Mouse (Mus musculus) spleen, postnatal 36 days (tissue): ENCODE results near the gene Atp5f1.
"Not testable (repeated sequence)": the region's sequence is repeated elsewhere in the genome, so short reads cannot be mapped to it uniquely, and the experiment has no call there.

Experiments used
- DNase-seq, 2 experiments: peaks; one replicate each; pipeline ENCODE4 v3.0.0; 2022; ENCODE audit warnings: low spot score in 2 of 2, mixed read lengths in 1 of 2

Atp5f1 gene

DNA sequence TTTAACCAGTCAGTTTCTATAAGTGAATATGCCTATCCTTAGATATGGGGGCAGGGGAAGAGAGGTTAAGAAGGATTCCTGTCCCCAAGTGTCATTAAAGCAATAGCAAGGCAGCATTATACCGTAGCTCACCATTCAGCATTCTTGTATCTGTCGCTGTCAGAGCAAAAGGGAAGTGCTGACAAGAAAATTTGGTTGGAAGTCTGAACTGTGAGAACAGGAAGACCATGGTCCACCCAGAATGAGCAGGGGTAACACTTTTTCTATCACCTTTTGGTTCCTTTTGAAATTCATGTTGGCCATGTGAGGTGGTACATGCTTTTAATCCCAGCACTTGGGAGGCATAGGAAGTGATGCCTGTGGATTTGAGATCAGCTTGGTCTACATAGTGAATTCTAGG lies 28.8 kb downstream of the Atp5f1 start:
- DNase-seq: no peak

DNA sequence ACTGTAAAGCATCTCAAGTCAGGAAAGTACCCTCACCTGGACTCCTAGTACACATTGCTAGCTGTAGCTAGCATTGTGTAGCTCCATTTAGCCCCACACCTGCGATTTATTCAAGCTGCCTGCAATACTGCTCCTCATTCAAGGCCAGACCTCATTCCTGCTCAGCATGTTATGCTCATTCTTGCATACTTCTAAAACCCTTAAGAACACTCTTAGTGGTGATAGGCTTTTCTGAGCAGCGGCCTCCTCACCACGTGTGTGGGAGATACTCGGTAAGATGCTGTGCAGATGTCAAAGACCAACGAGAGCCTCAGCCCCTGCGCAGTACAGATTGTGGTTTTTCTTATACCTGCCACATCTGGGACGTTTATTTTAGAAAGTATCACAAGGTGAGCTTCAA lies 30.1 kb downstream of the Atp5f1 start:
- DNase-seq: no peak

DNA sequence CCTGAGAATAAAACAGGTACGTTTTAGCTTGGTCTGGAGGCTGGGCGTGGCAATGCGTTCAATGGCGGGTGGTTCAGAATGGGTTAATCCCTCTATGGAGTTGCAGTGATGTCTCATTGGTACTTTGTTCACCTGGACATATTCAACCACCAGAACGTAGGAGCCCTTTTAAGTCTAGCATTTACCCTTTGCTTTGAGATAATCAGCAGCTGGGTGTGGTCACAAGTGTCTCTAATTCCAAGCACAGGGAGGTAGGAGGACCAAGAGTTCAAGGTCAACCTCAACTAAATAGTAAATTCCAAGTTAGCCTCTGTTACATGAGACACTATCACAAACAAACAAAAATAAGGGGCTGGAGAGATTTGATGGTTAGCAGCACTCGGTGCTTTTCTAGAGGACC lies 31.1 kb downstream of the Atp5f1 start:
- DNase-seq: no peak

DNA sequence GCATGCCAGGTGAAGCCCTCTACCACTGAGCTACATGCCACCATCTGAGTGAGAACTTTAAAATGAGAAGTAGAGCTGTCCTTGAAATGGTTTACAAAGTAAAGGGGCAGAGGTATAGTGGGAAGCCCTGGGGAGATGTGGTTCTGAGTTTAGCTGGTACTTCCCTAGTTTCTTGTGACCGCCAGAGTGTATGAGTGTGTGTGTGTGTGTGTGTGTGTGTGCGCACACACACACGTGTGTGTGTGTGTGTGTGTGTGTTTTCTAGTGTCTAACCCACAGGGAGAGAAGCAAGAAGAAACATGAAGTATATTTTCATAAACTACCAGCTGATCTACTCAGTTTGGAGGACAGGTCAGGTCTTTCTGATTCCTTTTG lies 31.7 kb downstream of the Atp5f1 start:
- DNase-seq: peak; percentile 30 to 41

DNA sequence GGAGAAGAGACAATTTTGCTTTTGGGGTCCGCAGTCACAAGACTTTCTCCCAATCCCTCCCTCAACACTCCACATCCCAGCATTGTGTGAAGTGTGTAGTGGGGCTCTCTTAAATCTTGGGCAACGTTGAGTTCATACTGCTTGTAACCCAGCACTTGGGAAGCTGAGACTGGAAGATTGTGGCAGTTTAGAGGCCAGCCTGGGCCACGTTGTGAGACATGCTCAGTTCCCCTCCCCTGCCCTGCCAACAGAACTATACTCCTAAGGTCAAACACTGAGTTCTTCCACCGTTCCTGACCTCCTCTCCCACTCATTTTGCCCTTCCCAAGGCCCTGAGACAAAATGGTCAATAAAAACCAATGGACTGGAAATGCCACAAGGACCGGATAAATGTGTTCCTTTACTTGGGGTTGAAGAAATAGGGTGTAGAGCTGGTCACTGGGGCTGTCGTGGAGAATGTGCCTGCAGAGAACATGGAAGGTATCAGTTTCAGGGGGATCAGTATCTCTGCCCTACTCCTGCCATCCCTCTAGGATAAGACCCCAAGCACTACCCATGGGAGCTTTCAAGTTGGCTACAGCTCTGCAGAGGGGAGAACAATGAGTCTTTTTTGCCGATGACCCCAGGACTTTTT lies 32.2 kb downstream of the Atp5f1 start:
- no peak for DNase-seq

DNA sequence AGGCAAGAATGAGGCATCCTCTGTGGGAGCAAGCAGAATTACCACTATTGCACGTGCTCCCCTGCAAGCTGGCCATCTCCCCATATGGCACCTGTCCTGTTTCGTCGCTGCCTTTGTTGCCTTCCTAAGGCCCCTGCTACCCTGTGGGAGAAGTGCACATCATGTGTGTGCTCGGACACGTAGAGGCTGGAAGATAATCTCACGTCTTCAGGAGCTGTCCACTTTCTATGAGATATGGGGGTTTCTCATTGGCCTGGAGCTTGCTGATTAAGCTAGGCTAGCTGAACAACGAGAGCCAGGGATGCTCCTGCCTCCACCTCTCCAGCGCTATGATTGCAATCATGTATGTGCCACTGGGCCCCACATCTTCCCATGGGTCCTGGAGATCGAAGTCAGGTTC lies 35.3 kb downstream of the Atp5f1 start:
- DNase-seq: no peak

DNA sequence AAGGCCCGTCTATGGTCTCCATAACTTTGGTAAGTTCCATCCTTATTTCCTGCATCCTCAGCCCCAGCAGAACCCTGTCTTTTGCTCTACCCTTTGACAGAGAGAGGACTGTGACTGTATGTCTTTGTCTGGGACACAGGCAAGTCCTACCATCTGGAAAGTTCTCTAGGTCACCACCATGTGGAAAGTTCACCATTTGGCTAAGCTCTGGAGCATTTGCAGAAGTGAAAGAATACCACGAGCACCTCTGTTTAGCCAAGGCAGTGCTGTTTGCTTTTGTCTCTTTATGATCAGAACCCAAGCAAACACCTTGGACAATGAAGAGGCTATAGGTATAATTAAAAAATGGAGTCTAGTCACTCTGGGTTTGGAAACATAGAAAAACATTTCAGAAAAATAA lies 37.9 kb downstream of the Atp5f1 start:
- DNase-seq: peak in 1 of 2 experiments; percentile 50

DNA sequence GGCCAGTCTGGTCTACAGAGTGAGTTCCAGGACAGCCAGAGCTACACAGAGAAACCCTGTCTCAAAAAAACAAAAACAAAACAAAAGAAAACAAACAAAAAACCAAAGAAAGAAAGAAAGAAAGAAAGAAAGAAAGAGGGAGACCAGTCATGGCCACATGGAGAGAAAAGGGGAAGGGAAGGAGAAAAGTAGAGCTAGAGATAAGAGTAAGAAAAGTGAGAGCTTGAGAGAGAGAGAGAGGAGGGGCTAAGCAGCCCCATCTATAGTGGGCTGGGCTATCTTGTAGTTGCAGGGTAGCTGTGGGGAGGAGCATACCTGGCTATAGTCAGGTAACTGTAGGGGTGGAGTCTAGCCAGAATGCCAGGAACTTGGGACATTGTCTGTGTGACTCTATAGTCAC lies 39.2 kb downstream of the Atp5f1 start:
- not testable (repeated sequence) for DNase-seq

DNA sequence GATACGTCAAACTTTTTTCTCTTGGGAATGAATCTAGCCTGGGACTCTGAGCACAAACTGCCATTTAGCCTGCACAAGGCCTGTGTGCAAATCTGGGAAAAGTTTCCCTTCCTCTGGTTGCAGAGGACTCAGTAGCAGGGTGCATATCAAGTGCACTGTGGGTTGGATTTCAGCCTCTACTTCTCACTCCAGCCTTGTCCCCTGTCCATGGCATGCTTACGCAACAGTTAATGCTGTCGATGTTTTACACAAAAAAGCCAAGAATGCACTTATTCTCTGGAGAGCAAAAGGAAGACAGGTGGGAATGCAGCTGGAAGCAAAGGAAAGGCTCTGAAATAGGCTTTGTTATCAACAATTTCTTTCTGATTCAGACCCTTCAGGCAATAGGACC lies 41.5 kb downstream of the Atp5f1 start:
- DNase-seq: no peak

DNA sequence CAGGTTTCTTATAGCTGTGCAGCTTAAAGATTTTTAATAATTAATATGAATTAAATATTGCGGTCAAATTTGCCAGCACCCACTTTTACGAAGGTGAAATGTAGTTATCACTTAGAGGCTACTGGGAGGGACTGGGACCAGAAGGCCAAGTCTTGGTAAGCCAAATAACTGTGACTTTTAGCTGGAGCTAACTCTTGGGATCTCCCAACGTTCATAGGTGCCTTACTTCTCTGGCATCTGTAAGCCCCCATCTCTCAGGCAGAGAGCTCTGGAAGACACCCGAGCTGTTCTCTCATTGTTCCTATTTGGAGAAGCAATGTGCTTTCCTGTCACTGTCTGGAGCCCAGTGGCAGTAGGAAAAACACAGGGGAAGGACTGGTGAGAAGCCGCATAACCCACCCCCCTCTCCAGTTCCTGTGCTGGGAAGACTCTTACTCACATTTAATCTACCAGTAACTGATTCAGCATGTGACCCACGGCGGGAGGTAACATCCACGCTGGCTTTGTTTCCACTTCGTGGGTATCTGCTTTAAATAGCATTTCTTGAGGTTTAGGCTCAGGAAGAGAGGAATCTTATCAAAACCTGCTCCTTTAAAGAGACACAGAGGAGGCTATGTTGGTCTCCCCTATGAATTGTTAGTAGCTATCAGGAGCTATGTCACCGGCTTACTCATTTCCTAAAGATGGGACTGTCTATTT lies 42.1 kb downstream of the Atp5f1 start:
- DNase-seq: no peak

DNA sequence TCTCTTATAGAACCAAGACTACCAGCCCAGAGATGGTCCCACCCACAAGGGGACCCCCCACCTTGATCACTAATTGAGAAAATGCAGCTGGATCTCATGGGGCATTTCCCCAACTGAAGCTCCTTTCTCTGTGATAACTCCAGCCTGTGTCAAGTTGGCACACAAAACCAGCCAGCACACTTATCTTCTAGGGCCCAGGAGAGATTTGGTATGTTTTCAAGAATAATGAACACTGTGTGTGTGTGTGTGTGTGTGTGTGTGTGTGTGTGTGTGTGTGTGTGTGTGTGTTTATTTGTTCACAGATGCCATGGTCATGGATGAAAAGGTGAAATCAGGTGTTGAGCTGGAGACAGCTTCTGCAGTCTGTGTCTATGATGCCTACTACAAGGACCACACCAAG lies 43.4 kb downstream of the Atp5f1 start:
- not testable (repeated sequence) for DNase-seq

DNA sequence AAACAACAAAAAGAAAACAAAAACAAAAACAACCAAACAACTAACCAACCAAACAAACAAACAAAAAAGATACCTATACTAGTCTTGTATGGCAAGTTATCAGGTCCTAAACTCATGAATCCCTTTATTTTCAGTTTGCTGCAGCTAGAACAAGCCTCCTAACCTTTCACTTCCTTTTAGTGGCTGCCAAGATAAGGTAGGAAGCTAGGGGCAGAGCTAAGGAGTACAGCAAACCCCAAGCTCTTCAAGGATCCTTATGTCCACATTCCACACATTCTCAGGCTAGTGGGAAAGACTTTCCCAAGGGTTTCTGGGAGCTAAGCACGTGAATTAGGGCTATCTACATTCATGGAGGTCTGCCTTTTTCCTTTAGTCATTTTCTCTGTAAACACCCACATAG lies 44.6 kb downstream of the Atp5f1 start:
- no peak for DNase-seq

DNA sequence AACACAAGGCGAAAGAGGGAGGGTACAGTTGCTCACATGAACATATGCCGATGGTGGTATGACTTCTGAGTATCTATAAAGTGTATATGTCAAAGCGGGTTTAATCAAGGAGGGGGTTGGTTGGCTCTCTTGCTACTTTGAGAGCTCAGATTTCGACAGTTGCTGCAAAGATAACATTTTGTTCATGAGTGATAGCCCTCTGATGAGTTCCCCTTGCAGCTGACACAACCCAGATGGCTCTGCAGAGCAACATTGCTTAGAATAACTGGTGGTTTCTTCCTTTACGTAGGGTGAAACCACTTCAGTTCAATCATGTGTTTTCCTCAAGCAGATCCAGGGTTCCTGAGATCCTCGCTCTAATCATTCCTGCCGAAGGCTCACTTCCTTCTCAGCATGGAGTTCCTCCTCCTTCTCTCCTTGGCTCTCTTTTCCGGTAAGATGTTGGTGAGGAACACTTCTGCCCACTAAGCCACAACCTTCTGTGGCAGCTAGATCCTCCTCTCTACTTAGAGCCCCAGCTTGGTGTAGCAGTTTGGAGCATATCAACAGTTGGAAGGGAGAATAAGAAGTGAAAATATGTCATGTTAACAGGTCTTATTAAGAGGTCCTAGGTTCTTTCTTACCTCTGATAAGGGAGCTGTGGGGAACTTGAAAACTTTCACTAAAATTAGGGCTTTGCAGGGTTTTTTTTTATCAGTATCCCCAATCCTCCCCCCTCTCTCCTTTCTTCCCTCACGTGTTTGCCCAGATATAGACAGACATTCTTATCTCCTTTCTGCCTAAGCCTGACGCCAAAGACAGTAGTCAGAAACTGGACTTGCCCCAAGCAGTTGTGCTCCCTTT lies 45.8 kb downstream of the Atp5f1 start:
- DNase-seq: no peak

DNA sequence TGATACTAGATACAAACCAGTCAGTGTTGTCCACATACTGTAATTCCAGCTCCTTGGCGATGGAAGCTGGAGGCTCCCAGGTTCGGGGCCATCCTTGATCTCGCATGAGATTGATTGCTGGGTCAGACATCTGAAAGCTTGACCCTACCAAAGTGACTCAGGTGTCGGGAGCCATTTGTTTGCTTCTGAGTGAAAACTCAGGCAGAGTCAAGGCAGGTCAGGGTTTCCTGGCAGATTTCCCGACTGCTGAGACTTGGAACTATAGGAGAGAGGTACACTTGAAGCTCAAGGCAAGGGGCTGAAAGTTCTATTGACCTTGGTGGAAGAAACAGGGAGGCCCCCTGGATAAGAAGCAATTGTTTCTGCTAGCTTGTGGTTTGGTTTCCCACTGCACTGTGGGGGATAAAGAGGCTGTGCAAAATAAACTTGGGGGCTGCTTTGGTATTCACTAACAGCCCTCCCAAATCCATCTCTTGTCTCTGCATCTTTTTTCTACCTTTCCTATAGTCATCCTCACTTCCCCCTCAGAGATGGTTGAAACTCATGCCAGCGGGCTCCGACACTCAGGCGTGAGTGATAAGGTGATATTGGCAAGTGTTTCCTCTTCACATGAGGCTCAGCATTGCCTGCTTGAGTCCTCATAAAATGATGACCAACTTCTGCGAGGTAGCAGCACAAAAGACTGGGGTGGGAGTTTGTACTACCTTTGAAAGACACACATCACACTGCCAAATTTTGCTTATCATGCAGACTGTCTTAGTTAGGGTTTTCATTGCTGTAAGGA lies 47.6 kb downstream of the Atp5f1 start:
- no peak for DNase-seq

DNA sequence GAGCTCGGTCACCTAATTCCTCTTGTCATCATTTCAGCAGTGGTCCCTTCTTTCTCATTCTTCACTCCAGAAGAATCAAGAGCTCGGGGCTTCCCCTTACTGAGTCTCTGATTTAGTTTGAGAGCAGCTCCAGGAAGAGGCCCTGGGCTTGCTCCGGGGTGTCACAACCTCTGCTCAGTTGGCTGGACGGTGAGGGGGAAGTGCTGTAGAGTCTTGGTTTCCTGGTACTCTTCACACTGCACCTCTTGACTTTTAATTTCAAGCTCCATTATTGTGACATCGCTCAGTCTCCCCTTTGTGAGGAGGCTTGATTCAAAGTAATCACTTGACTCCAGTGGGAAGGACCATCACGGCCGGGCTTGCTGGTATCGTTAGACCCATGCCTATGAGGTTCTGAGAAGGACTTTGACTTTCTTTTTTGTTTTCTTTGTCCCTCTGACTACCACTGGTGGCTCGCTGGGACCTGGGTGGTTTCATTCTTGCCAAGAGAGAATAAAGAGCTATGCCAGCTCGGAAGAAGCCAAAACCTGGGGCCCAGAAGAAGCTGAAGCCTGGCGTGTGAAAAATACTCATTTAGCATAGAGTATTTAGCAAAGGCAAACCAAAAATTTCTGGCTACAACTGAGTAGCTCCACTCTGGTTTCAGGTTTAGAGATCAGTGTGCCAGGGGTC lies 49.2 kb downstream of the Atp5f1 start:
- DNase-seq: peak; percentile 73

DNA sequence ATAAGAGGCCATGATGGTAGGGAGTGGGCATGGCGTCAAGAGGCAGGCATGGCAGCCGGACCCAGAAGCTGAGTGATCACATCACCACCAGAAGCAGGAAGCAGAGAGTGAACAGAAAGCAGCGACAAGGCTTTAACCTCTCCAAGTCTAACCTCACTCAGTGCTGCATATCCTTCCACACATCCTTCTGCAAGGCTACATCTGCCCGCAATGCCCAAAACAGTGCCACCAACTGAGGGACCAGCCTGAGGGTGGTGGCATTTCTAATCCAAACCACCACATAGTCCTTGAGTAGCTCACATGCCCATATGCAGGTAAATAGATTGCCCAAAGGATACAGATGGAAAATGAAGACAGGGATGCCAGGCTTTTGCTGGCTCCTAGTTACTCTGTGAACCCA lies 50.9 kb downstream of the Atp5f1 start:
- DNase-seq: no peak

DNA sequence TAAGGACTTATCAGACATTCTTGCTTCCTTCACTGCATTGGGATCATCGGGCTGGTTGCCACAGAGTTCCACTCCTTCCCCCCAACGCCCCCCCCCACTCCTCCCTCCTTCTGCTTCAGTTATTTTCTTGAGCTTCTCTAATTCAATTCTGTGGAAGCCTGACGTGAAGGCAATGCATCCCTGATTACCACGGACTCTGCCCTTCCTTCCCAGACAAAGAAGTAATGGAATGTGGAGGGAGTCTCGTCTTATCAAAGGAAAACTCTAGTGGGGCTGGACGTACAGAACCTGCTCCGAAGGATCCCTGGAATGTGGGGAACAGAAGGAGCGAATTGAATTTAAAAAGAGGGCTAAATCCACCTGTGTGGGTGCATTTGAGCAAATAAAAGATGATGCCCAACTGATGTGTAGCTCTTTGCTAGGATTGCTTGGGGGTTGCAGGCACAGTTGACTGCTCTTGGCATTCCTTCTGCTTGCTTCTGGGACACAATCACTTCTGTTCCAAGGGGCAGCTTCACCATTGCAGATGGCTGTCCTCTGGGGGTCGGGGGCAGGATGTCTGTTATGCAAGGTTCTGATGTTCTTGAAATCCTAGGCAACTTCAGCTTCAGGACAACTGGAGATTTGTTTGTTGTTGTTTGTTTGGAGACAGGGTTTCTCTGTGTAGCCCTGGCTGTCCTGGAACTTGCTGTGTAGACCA lies 51.8 kb downstream of the Atp5f1 start:
- DNase-seq: no peak

DNA sequence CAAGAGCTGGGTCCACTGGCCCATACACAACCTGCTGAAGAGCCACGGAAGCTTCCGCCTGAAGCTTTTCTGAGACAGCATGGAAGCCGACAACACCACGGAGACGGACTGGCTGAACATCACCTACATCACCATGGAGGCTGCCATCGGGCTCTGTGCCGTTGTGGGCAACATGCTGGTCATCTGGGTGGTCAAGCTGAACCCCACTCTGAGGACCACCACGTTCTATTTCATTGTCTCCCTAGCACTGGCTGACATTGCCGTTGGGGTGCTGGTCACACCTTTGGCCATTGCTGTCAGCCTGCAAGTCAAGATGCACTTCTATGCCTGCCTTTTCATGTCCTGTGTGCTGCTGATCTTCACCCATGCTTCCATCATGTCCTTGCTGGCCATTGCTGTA lies 55.2 kb downstream of the Atp5f1 start:
- DNase-seq: no peak

DNA sequence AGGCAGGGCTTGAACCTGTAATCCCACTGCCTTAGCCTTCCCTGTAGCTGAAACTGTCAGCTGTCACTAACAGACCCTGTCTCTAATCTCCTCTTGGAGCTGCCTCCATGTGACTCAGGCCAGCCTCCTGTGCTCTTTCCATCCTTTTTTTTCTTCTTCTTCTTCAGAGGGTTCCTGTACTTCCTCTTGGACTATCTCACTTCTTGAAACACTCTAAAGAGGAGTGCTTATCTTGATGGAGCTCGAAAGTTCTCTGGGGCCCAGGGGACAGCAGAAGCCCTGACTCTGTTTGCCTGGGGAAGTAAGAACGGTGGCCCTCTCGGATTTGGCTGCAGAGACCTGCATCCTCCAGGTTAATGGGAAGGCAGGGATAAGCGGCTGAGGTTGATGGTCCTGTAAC lies 55.7 kb downstream of the Atp5f1 start:
- no peak for DNase-seq

DNA sequence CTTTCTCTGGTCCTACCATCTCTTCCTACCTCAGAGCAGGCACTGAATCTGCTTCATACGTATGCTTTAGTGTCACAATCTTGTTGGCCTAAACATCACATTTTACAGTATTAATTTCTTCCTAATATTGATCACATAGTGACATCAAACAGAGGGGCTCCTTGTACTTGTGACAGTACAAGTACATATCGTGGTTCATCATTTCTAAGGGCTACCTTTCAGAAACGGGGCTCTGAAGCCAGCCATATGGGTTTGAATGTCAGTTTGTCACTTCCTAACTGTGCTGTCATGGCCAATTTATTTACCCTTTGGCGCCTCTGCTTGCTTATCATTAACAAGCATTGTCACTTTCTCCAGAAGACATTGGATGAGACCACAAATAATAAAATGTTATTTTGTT lies 58.4 kb downstream of the Atp5f1 start:
- no peak for DNase-seq

DNA sequence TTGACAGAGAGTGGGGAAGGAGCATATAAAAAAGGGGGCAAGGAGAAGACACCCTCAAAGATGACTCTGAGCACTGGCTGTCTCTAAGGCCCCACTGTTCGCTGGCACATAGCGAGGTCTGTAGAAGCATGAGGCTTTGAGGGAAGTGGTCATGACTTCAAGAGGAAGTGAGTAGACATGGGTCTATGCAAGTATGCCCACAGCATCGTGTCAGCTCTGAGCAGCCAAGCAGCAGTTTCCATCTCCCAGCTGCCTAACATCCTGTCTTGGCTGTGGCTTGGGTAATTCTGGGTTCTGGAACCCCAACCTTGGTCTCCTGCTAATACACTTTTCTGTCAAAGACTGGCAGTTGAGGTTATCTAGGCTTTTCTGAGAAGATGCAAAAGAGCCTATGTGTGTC lies 59.2 kb downstream of the Atp5f1 start:
- peak; percentile 83 to 84 for DNase-seq
